Mouse (Mus musculus) stomach, embryonic 16.5 days (tissue): ENCODE measurements around the gene Vnn1. TPM values are rescaled to one million over a fixed set of nuclear protein-coding genes. Genes with fewer than 3 reads are reported as not detected.

Experiments used
- ATAC-seq: fragments of 200-750 bp; cut with Nextera tagmentation; 2 replicates; pipeline ENCODE4 v1.8.0; 2017; ENCODE audit warnings: moderate number of reproducible peaks, moderate TSS enrichment; ENCODE audit not compliant: insufficient read depth, low FRiP score
- H3K27ac ChIP-seq: fragments of 300-500 bp; sonication (generic); 2 replicates; pipeline ENCODE4 v1.5.1; 2014; ENCODE audit warnings: low read length
- H3K27me3 ChIP-seq: fragments of 300-500 bp; sonication (generic); 2 replicates; pipeline ENCODE4 v1.6.1; 2014; ENCODE audit warnings: low read length, control low read depth, mixed read lengths; ENCODE audit not compliant: control insufficient read depth, insufficient read depth
- H3K36me3 ChIP-seq: fragments of 300-500 bp; sonication (generic); 2 replicates; pipeline ENCODE4 v1.6.1; 2014; ENCODE audit warnings: low read length; ENCODE audit not compliant: control insufficient read depth, insufficient read depth
- H3K4me1 ChIP-seq: fragments of 300-500 bp; sonication (generic); 2 replicates; pipeline ENCODE4 v1.6.1; 2014; ENCODE audit warnings: low read length, control low read depth, mixed read lengths; ENCODE audit not compliant: control insufficient read depth, insufficient read depth
- H3K4me2 ChIP-seq: fragments of 300-500 bp; sonication (generic); 2 replicates; pipeline ENCODE4 v1.6.1; 2014; ENCODE audit warnings: low read depth, low read length, mixed read lengths
- H3K4me3 ChIP-seq: fragments of 300-500 bp; sonication (generic); replicated peaks from 2 replicates; pipeline ENCODE4 v1.5.1; 2014; ENCODE audit warnings: mild to moderate bottlenecking, low read length
- H3K9ac ChIP-seq: fragments of 300-500 bp; sonication (generic); 2 replicates; pipeline ENCODE4 v1.6.1; 2014; ENCODE audit warnings: low read length
- H3K9me3 ChIP-seq: fragments of 300-500 bp; sonication (generic); replicated peaks from 2 replicates; pipeline ENCODE4 v1.6.1; 2016; ENCODE audit warnings: low read length, control low read depth; ENCODE audit not compliant: control insufficient read depth
- WGBS: fragments of 180-500 bp; shearing (Covaris S2); extraction: QIAGEN DNeasy Blood & Tissue Kit; methylation state at CpG from one replicate; pipeline ENCODE4 v1.1.7; 2014; 5-methylcytosine and 5-hydroxymethylcytosine counted together
- polyA plus RNA-seq: library from polyadenylated mRNA; unstranded; fragments of >200 nt; fragmentation: Nextera tagmentation; extraction: Ambion mirVana; gene quantifications from 2 replicates; pipeline ENCODE4 v1.2.1, GENCODE M21; 2015

The Vnn1 gene
- polyA plus RNA-seq = 2.0 and 2.9 TPM in 2 replicates

GRCm38 (mm10) chr10:23894601-23895349, at the start of gene Vnn1:
Vnn1 (plus strand) TSS chr10:23894688.
- ATAC-seq = no peak
- no peaks in the 10 kb centered on the region for H3K9me3 ChIP-seq
- 0 out of 2 replicates have a peak, but pooled peaks cover 4% of the 10 kb centered on the region for H3K4me1 ChIP-seq
- peak within 1 kb of the TSS; percentile 32 for H3K4me3 ChIP-seq
- H3K36me3 ChIP-seq = no peaks in the 10 kb centered on the region
- 20% methylated on average over 21 of the region's 21 CpGs for whole genome bisulfite sequencing
- H3K4me2 ChIP-seq = peak within 1 kb of the TSS; percentile 50
- peak within 1 kb of the TSS; percentile 32; the same call in 1 of the 2 replicates for H3K9ac ChIP-seq
- H3K27ac ChIP-seq = no peak within 1 kb of the TSS
- H3K27me3 ChIP-seq = no peaks in the 10 kb centered on the region

GRCm38 (mm10) chr10:23851228-23851912, 43.1 kb upstream of the Vnn1 start, which contains the start of gene Vnn3:
Vnn3 (plus strand) TSS chr10:23851462.
- 71% methylated on average over 4 of the region's 4 CpGs for WGBS
- H3K9me3 ChIP-seq = no peaks in the 10 kb centered on the region
- no peak for ATAC-seq
- no peak within 1 kb of the TSS for H3K4me3 ChIP-seq
- H3K4me2 ChIP-seq = no peak within 1 kb of the TSS
- no peak within 1 kb of the TSS for H3K27ac ChIP-seq
- H3K4me1 ChIP-seq = no peaks in the 10 kb centered on the region
- no peak within 1 kb of the TSS for H3K9ac ChIP-seq
- H3K27me3 ChIP-seq = no peaks in the 10 kb centered on the region
- no peaks in the 10 kb centered on the region for H3K36me3 ChIP-seq

- WGBS = 83% methylated on average over 2 of the region's 2 CpGs
- Histone ChIP-seq H3K4me1 (no peaks in the 10 kb centered on the region), H3K27ac (no peak overlapping the region), H3K4me3 (no peak overlapping the region), H3K9ac (no peak overlapping the region), H3K9me3 (no peaks in the 10 kb centered on the region), H3K4me2 (no peak overlapping the region), H3K36me3 (no peaks in the 10 kb centered on the region), H3K27me3 (no peaks in the 10 kb centered on the region)
- ATAC-seq = no peak
Measured at GRCm38 (mm10) chr10:23852096-23852495, 42.4 kb upstream of the Vnn1 start.

GRCm38 (mm10) chr10:23864362-23865312, 29.9 kb upstream of the Vnn1 start:
- H3K4me2 ChIP-seq = no peak overlapping the region
- no peaks in the 10 kb centered on the region for H3K4me1 ChIP-seq
- 66% methylated on average over 9 of the region's 9 CpGs for WGBS
- no peaks in the 10 kb centered on the region for H3K27me3 ChIP-seq
- no peak overlapping the region for H3K27ac ChIP-seq
- no peaks in the 10 kb centered on the region for H3K36me3 ChIP-seq
- no peak overlapping the region for H3K9ac ChIP-seq
- no peak for ATAC-seq
- no peak overlapping the region for H3K4me3 ChIP-seq
- 0 out of 2 replicates have a peak, but pooled peaks cover 5% of the 10 kb centered on the region for H3K9me3 ChIP-seq

GRCm38 (mm10) chr10:23880695-23881094, 13.8 kb upstream of the Vnn1 start:
- no peaks in the 10 kb centered on the region for H3K27me3 ChIP-seq
- H3K4me3 ChIP-seq = no peak overlapping the region
- no peaks in the 10 kb centered on the region for H3K36me3 ChIP-seq
- H3K27ac ChIP-seq = no peak overlapping the region
- ATAC-seq = no peak
- 89% methylated on average over 6 of the region's 6 CpGs for WGBS
- no peaks in the 10 kb centered on the region for H3K9me3 ChIP-seq
- H3K4me2 ChIP-seq = no peak overlapping the region
- no peaks in the 10 kb centered on the region for H3K4me1 ChIP-seq
- H3K9ac ChIP-seq = no peak overlapping the region

GRCm38 (mm10) chr10:23884910-23885309, 9.6 kb upstream of the Vnn1 start:
- Histone ChIP-seq H3K27ac (no peak overlapping the region), H3K4me1 (no peaks in the 10 kb centered on the region), H3K4me2 (no peak overlapping the region), H3K9ac (no peak overlapping the region), H3K27me3 (no peaks in the 10 kb centered on the region), H3K9me3 (no peaks in the 10 kb centered on the region), H3K4me3 (no peak overlapping the region), H3K36me3 (no peaks in the 10 kb centered on the region)
- ATAC-seq = no peak
- 95% methylated on average over 1 of the region's 1 CpGs for WGBS

- 78% methylated on average over 3 of the region's 3 CpGs for WGBS
- Histone ChIP-seq H3K4me2 (no peak overlapping the region), H3K4me1 (no peaks in the 10 kb centered on the region), H3K9me3 (no peaks in the 10 kb centered on the region), H3K9ac (no peak overlapping the region), H3K36me3 (no peaks in the 10 kb centered on the region), H3K4me3 (no peak overlapping the region), H3K27ac (no peak overlapping the region), H3K27me3 (no peaks in the 10 kb centered on the region)
- ATAC-seq = no peak
Measured at GRCm38 (mm10) chr10:23886060-23886459, 8.4 kb upstream of the Vnn1 start.

GRCm38 (mm10) chr10:23892987-23893386, 1.5 kb upstream of the Vnn1 start:
- no peak for ATAC-seq
- no peak overlapping the region for H3K9ac ChIP-seq
- no peak overlapping the region for H3K4me3 ChIP-seq
- no peak overlapping the region for H3K4me2 ChIP-seq
- no peak overlapping the region for H3K27ac ChIP-seq
- H3K27me3 ChIP-seq = no peaks in the 10 kb centered on the region
- 0 out of 2 replicates have a peak, but pooled peaks cover 4% of the 10 kb centered on the region for H3K4me1 ChIP-seq
- H3K36me3 ChIP-seq = no peaks in the 10 kb centered on the region
- no peaks in the 10 kb centered on the region for H3K9me3 ChIP-seq
- WGBS = 88% methylated on average over 1 of the region's 1 CpGs
